ENCODE assay signal across 13 mouse cellular contexts in genomic region chr16:20371731-20372130, GRCm38 (mm10). TPM values are rescaled to one million over a fixed set of nuclear protein-coding genes. Genes with fewer than 3 reads are reported as not detected.
DNase-seq lines count a peak whose midpoint lies in the region; ATAC-seq and TF ChIP-seq lines count a peak whose summit lies in the region.
"Had no signal": no experiment of that assay in that cellular context is flagged by ENCODE, and none has a peak within 500 bp of the region (broad histone marks: within the 10 kb centered on the region; RNA-seq: fewer than 3 reads in every experiment).

No protein-coding gene starts in this region.

- TF ChIP-seq CTCF in C2C12 (IDR thresholded peaks at IDR 0.05; ENCODE audit: control insufficient read depth, insufficient read depth, insufficient read length): no peak
- TF ChIP-seq CTCF in bone marrow macrophage, adult 2 months (IDR thresholded peaks at IDR 0.05; ENCODE audit: low read depth, low read length): no peak

- H3ac ChIP-seq in C2C12 (ENCODE audit: control insufficient read depth, insufficient read length, low read depth): no peak overlapping the region

- no peaks in the 10 kb centered on the region for H3K79me3 ChIP-seq in C2C12 (ENCODE audit: low read depth)

- WGBS in heart, embryonic 10.5 days: 51% methylated on average over 4 of the region's 4 CpGs
- WGBS in liver, embryonic 12.5 days (ENCODE audit: insufficient replicate concordance): 38% methylated on average over 4 of the region's 4 CpGs
- 86% methylated on average over 4 of the region's 4 CpGs for WGBS in midbrain, embryonic 15.5 days
- 80% methylated on average over 4 of the region's 4 CpGs for WGBS in hindbrain, embryonic 12.5 days

- ATAC-seq in liver, embryonic 12.5 days: peak; percentile 78
- no peak for ATAC-seq in frontal cortex, adult (ENCODE audit: low TSS enrichment)
- no peak for ATAC-seq in midbrain, embryonic 15.5 days (replicated peaks)
- ATAC-seq in hindbrain, embryonic 12.5 days (ENCODE audit: low FRiP score): no peak

- H3K4me1 ChIP-seq in heart, embryonic 10.5 days: peaks cover 13% of the 10 kb centered on the region; the same call in 1 of the 2 replicates
- peaks cover 14% of the 10 kb centered on the region for H3K4me1 ChIP-seq in bone marrow macrophage, adult 2 months (ENCODE audit: control insufficient read depth, insufficient read depth, low read length)
- peaks cover 22% of the 10 kb centered on the region for H3K4me1 ChIP-seq in liver, embryonic 12.5 days
- H3K4me1 ChIP-seq in midbrain, embryonic 15.5 days: no peaks in the 10 kb centered on the region
- no peaks in the 10 kb centered on the region for H3K4me1 ChIP-seq in hindbrain, embryonic 12.5 days
- H3K4me1 ChIP-seq: embryonic facial prominence, embryonic 13.5 days; stomach, embryonic 15.5 days had no signal

- no peak overlapping the region for H3K9ac ChIP-seq in liver, embryonic 12.5 days
- H3K9ac ChIP-seq in midbrain, embryonic 15.5 days: no peak overlapping the region
- H3K9ac ChIP-seq in hindbrain, embryonic 12.5 days: no peak overlapping the region
- H3K9ac ChIP-seq: embryonic facial prominence, embryonic 13.5 days; stomach, embryonic 15.5 days had no signal

- no peaks in the 10 kb centered on the region for H3K27me3 ChIP-seq in heart, embryonic 10.5 days (ENCODE audit: insufficient read depth, poor library complexity, severe bottlenecking)
- no peaks in the 10 kb centered on the region for H3K27me3 ChIP-seq in C2C12 (ENCODE audit: control insufficient read depth, insufficient read depth, insufficient read length)
- H3K27me3 ChIP-seq in liver, embryonic 12.5 days (replicated peaks): no peaks in the 10 kb centered on the region
- H3K27me3 ChIP-seq in midbrain, embryonic 15.5 days (replicated peaks): no peaks in the 10 kb centered on the region
- H3K27me3 ChIP-seq in hindbrain, embryonic 12.5 days: no peaks in the 10 kb centered on the region
- H3K27me3 ChIP-seq: embryonic facial prominence, embryonic 13.5 days; stomach, embryonic 15.5 days had no signal

- H3K36me3 ChIP-seq in heart, embryonic 10.5 days: peaks cover 60% of the 10 kb centered on the region
- H3K36me3 ChIP-seq in C2C12 (ENCODE audit: control insufficient read depth, insufficient read depth): peaks cover 79% of the 10 kb centered on the region
- H3K36me3 ChIP-seq in liver, embryonic 12.5 days: peaks cover 87% of the 10 kb centered on the region
- H3K36me3 ChIP-seq in midbrain, embryonic 15.5 days (replicated peaks): peaks cover 50% of the 10 kb centered on the region
- peaks cover 84% of the 10 kb centered on the region for H3K36me3 ChIP-seq in hindbrain, embryonic 12.5 days
- H3K36me3 ChIP-seq: stomach, embryonic 15.5 days had no signal

- peak overlapping the region; percentile 2; the same call in 1 of the 2 replicates for H3K4me2 ChIP-seq in liver, embryonic 12.5 days
- no peak overlapping the region for H3K4me2 ChIP-seq in midbrain, embryonic 15.5 days
- no peak overlapping the region for H3K4me2 ChIP-seq in hindbrain, embryonic 12.5 days (replicated peaks)
- H3K4me2 ChIP-seq: embryonic facial prominence, embryonic 13.5 days; stomach, embryonic 15.5 days had no signal

- H3K4me3 ChIP-seq in heart, embryonic 10.5 days: no peak overlapping the region
- no peak overlapping the region for H3K4me3 ChIP-seq in C2C12 (ENCODE audit: insufficient read depth, poor library complexity, severe bottlenecking)
- no peak overlapping the region for H3K4me3 ChIP-seq in bone marrow macrophage, adult 2 months (ENCODE audit: insufficient read depth, low read length)
- H3K4me3 ChIP-seq in liver, embryonic 12.5 days: no peak overlapping the region
- H3K4me3 ChIP-seq in midbrain, embryonic 15.5 days: no peak overlapping the region
- H3K4me3 ChIP-seq in hindbrain, embryonic 12.5 days: no peak overlapping the region
- H3K4me3 ChIP-seq: embryonic facial prominence, embryonic 13.5 days; stomach, embryonic 15.5 days had no signal

- no peaks in the 10 kb centered on the region for H3K79me2 ChIP-seq in C2C12 (ENCODE audit: control insufficient read depth, insufficient read depth)

- no peaks in the 10 kb centered on the region for H3K9me3 ChIP-seq in heart, embryonic 10.5 days
- no peaks in the 10 kb centered on the region for H3K9me3 ChIP-seq in liver, embryonic 12.5 days (replicated peaks)
- no peaks in the 10 kb centered on the region for H3K9me3 ChIP-seq in midbrain, embryonic 15.5 days
- no peaks in the 10 kb centered on the region for H3K9me3 ChIP-seq in hindbrain, embryonic 12.5 days (replicated peaks)
- H3K9me3 ChIP-seq: embryonic facial prominence, embryonic 13.5 days; stomach, embryonic 15.5 days had no signal

- 0 out of 2 replicates have a peak overlapping the region, but pooled peaks have one; percentile 4 for H3K27ac ChIP-seq in heart, embryonic 10.5 days
- H3K27ac ChIP-seq in bone marrow macrophage, adult 2 months (ENCODE audit: insufficient read depth, low read depth, low read length): peak overlapping the region; percentile 47
- peak overlapping the region; percentile 47; the same call in 1 of the 2 replicates for H3K27ac ChIP-seq in liver, embryonic 12.5 days
- H3K27ac ChIP-seq in midbrain, embryonic 15.5 days: no peak overlapping the region
- H3K27ac ChIP-seq in hindbrain, embryonic 12.5 days: no peak overlapping the region
- H3K27ac ChIP-seq: embryonic facial prominence, embryonic 13.5 days; stomach, embryonic 15.5 days had no signal

- TF ChIP-seq POLR2A in bone marrow macrophage, adult 2 months (IDR thresholded peaks at IDR 0.05; ENCODE audit: borderline replicate concordance, low read depth, low read length): no peak

- DNase-seq in heart, embryonic 10.5 days (ENCODE audit: low spot score): peak; percentile 84
- DNase-seq in heart, adult 11 months: no peak
- DNase-seq: heart, postnatal 10 days; lung, postnatal 10 days had no signal

TF ChIP-seq in C2C12, 6 proteins besides CTCF, POLR2A, EP300 and RAD21:
- TF ChIP-seq FOSL1 (IDR thresholded peaks at IDR 0.05; ENCODE audit: insufficient read depth, low read length, poor library complexity, severe bottlenecking) (peak; percentile 92), MYOG (IDR thresholded peaks at IDR 0.05; ENCODE audit: control insufficient read depth, extremely low read depth, insufficient read length) (no peak), USF1 (IDR thresholded peaks at IDR 0.05; ENCODE audit: low read depth) (no peak), MAX (IDR thresholded peaks at IDR 0.05) (peak; percentile 47), MYOD1 (IDR thresholded peaks at IDR 0.05; ENCODE audit: control insufficient read depth, insufficient read length, low read depth) (no peak), CEBPB (IDR thresholded peaks at IDR 0.05; ENCODE audit: low read depth) (no peak)

RNA-seq across cellular contexts. Expression of gene Cyp2ab1, which starts 46.5 kb away (rescaled TPM):
- polyA plus RNA-seq in heart, embryonic 10.5 days (2016; fragmentation: Nextera tagmentation; extraction: Ambion mirVana): not detected in 2 replicates
- 0.05 TPM for polyA plus RNA-seq in C2C12 (2012; fragmentation: generic; extraction: Trizol)
- polyA plus RNA-seq in bone marrow macrophage, adult 2 months (2012; ENCODE audit: insufficient read depth, insufficient read length, missing spikeins): 0.47 TPM in 1 of 2 replicates, not detected in the other
- not detected in 2 replicates for polyA plus RNA-seq in liver, embryonic 12.5 days (2016; fragmentation: Nextera tagmentation; extraction: Ambion mirVana)
- not detected in 2 replicates for polyA plus RNA-seq in midbrain, embryonic 15.5 days (2015; fragmentation: Nextera tagmentation; extraction: Ambion mirVana)
- not detected in 2 replicates for polyA plus RNA-seq in hindbrain, embryonic 12.5 days (2016; fragmentation: Nextera tagmentation; extraction: Ambion mirVana)
- polyA plus RNA-seq: brain, embryonic 14.5 days; embryonic facial prominence, embryonic 13.5 days; stomach, embryonic 15.5 days had no signal

RNA-seq across cellular contexts. Expression of gene Abcc5, which starts 54.5 kb away (rescaled TPM):
- 60.6 and 65.7 TPM in 2 replicates for polyA plus RNA-seq in heart, embryonic 10.5 days (2016; fragmentation: Nextera tagmentation; extraction: Ambion mirVana)
- polyA plus RNA-seq in C2C12 (2012; fragmentation: generic; extraction: Trizol): 25.8 TPM
- 132 and 133 TPM in 2 replicates for polyA plus RNA-seq in bone marrow macrophage, adult 2 months (2012; ENCODE audit: insufficient read depth, insufficient read length, missing spikeins)
- 28.6 and 30.3 TPM in 2 replicates for polyA plus RNA-seq in liver, embryonic 12.5 days (2016; fragmentation: Nextera tagmentation; extraction: Ambion mirVana)
- 165 and 182 TPM in 2 replicates for polyA plus RNA-seq in midbrain, embryonic 15.5 days (2015; fragmentation: Nextera tagmentation; extraction: Ambion mirVana)
- polyA plus RNA-seq in hindbrain, embryonic 12.5 days (2016; fragmentation: Nextera tagmentation; extraction: Ambion mirVana): 139 and 143 TPM in 2 replicates

Comparison
In these comparisons a context has a peak if more than half of its experiments do, and no peak if none do; other contexts are left out.
1. H3K27ac ChIP-seq: peak in heart, embryonic 10.5 days (single experiment), bone marrow macrophage, adult 2 months (single experiment) and liver, embryonic 12.5 days (single experiment); none in midbrain, embryonic 15.5 days (single experiment) and hindbrain, embryonic 12.5 days (single experiment).